Mouse (Mus musculus) ES-E14 (cell line): ENCODE data around the gene Tjap1.

Experiments used
- MAFK ChIP-seq: IDR thresholded peaks from 2 replicates; pipeline ENCODE4 v1.6.1; 2014; ENCODE audit warnings: mild to moderate bottlenecking, low read depth, low read length, inconsistent platforms; ENCODE audit not compliant: insufficient read depth
- ZC3H11A ChIP-seq: IDR thresholded peaks from 2 replicates; pipeline ENCODE4 v1.6.1; 2012; ENCODE audit warnings: low read depth, mild to moderate bottlenecking, inconsistent platforms, low read length, borderline replicate concordance
- ZNF384 ChIP-seq: IDR thresholded peaks from 2 replicates; pipeline ENCODE4 v1.6.1; 2012; ENCODE audit warnings: low read depth, low read length, inconsistent platforms

DNA sequence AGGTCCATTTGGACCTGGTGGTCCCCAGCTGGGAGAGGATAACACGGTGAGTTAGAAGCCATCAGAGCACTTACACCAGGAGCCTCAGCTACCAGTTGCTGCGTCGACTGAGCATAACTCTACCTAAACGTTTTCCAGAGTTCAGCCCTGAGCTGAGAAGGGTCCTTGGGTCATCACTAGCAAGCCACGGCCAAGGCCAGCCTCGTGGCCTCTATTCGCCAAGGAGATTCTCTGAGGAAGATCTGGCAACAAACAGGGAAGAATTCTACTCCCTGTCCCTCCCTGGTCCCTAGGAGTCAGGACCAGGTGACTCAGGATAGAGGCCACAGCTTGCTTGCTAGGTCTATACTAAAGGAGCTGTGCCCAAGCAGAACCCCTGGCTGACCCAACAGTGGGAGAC lies 15.3 kb downstream of the Tjap1 start:
- no peak for TF ChIP-seq MAFK
- TF ChIP-seq ZNF384, result no peak
- no peak for TF ChIP-seq ZC3H11A
